Mouse (Mus musculus) ES-E14 (cell line): ENCODE results near the gene Rab1b. TPM values are rescaled to one million over a fixed set of nuclear protein-coding genes. Genes with fewer than 3 reads are reported as not detected.
A peak's percentile ranks its signal among the peaks of the same experiment; 100 is the strongest.

Experiments
- DNase-seq: peaks from one replicate; pipeline ENCODE4 v3.0.0-alpha.2; 2013; ENCODE audit warnings: low read depth, low spot score
- H3K27ac ChIP-seq: 2 replicates; pipeline ENCODE4 v1.5.1; 2012; ENCODE audit warnings: low read depth, mild to moderate bottlenecking, low read length, moderate library complexity, mixed read lengths; ENCODE audit not compliant: poor library complexity, insufficient read depth, severe bottlenecking
- H3K36me3 ChIP-seq: 2 replicates; pipeline ENCODE4 v1.6.1; 2012; ENCODE audit warnings: mild to moderate bottlenecking, low read length, moderate library complexity, mixed read lengths; ENCODE audit not compliant: control insufficient read depth, poor library complexity, insufficient read depth, severe bottlenecking
- H3K4me1 ChIP-seq, 2 experiments: fragments of 150-350 bp in 1 of 2; sonication (generic) in 1 of 2; 2 replicates each; pipeline ENCODE4 v1.6.1; 2012; ENCODE audit warnings: low read length in 2 of 2, mild to moderate bottlenecking in 1 of 2, mixed read lengths in 1 of 2; ENCODE audit not compliant: control insufficient read depth in 2 of 2, insufficient read depth in 2 of 2, poor library complexity in 1 of 2
- H3K4me3 ChIP-seq, 2 experiments: fragments of 150-350 bp in 1 of 2; sonication (generic) in 1 of 2; 2 replicates each; pipeline ENCODE4 v1.5.1; 2012; ENCODE audit warnings: low read length in 2 of 2, low read depth in 1 of 2, mild to moderate bottlenecking in 1 of 2, mixed read lengths in 1 of 2; ENCODE audit not compliant: insufficient read depth in 1 of 2, poor library complexity in 1 of 2, severe bottlenecking in 1 of 2
- H3K9ac ChIP-seq: 2 replicates; pipeline ENCODE4 v1.6.1; 2012; ENCODE audit warnings: low read depth, mild to moderate bottlenecking, low read length, mixed read lengths; ENCODE audit not compliant: poor library complexity, insufficient read depth, severe bottlenecking
- H3K9me3 ChIP-seq: fragments of 150-350 bp; sonication (generic); 2 replicates; pipeline ENCODE4 v1.6.1; 2012; ENCODE audit warnings: low read depth, mild to moderate bottlenecking, low read length; ENCODE audit not compliant: control insufficient read depth, insufficient read depth
- CHD2 ChIP-seq: IDR thresholded peaks from 2 replicates; pipeline ENCODE4 v1.6.1; 2014; ENCODE audit warnings: mild to moderate bottlenecking, low read depth, low read length, inconsistent platforms
- HCFC1 ChIP-seq: IDR thresholded peaks from 2 replicates; pipeline ENCODE4 v1.6.1; 2012; ENCODE audit warnings: low read length, inconsistent platforms, borderline replicate concordance; ENCODE audit not compliant: insufficient read depth
- MAFK ChIP-seq: IDR thresholded peaks from 2 replicates; pipeline ENCODE4 v1.6.1; 2014; ENCODE audit warnings: mild to moderate bottlenecking, low read depth, low read length, inconsistent platforms; ENCODE audit not compliant: insufficient read depth
- ZC3H11A ChIP-seq: IDR thresholded peaks from 2 replicates; pipeline ENCODE4 v1.6.1; 2012; ENCODE audit warnings: low read depth, mild to moderate bottlenecking, inconsistent platforms, low read length, borderline replicate concordance
- ZNF384 ChIP-seq: IDR thresholded peaks from 2 replicates; pipeline ENCODE4 v1.6.1; 2012; ENCODE audit warnings: low read depth, low read length, inconsistent platforms
- in situ Hi-C, 2 experiments: fragments of 600-800 bp; cut with MboI; formaldehyde crosslinking; loops; one replicate each; pipeline ENCODE4 v1.15.1; 2025; ENCODE audit warnings: low sequenced_read_pairs in 2 of 2, inconsistent platforms in 1 of 2; ENCODE audit not compliant: unreplicated experiment in 2 of 2
- total RNA-seq: library from RNA; depleted of rRNA; stranded (reverse); fragments of 300-350 nt; gene quantifications from 2 replicates; pipeline ENCODE4 v1.2.3, GENCODE M21; 2012

Rab1b gene
- total RNA-seq, 1 experiment, result 96.9 TPM

GRCm38 (mm10) chr19:5071077-5071476 lies 35.8 kb downstream of the Rab1b start:
- H3K4me1 ChIP-seq, result peaks cover 7 to 25% of the 10 kb centered on the region in 2 experiments; a peak in 3 of 4 replicates

GRCm38 (mm10) chr19:5069978-5070377 lies 36.9 kb downstream of the Rab1b start:
- Histone ChIP-seq H3K4me1 (peaks cover 7 to 25% of the 10 kb centered on the region in 2 experiments; a peak in 3 of 4 replicates), H3K27ac (no peak overlapping the region), H3K9ac (no peak overlapping the region), H3K36me3 (no peaks in the 10 kb centered on the region), H3K4me3 (no peak overlapping the region), H3K9me3 (no peaks in the 10 kb centered on the region)
- DNase-seq, result no peak
- TF ChIP-seq ZC3H11A (no peak), HCFC1 (no peak), ZNF384 (no peak), MAFK (no peak), CHD2 (no peak)
- in situ Hi-C loops, result no loop called here

More at GRCm38 (mm10) chr19:5071077-5071476, 35.8 kb downstream of the Rab1b start:
- Histone ChIP-seq H3K27ac (peak overlapping the region; percentile 48; the same call in 1 of the 2 replicates), H3K4me3 (peak overlapping the region; percentile 48 to 68), H3K36me3 (no peaks in the 10 kb centered on the region), H3K9ac (peak overlapping the region; percentile 59; the same call in 1 of the 2 replicates), H3K9me3 (no peaks in the 10 kb centered on the region)
- no peak for TF ChIP-seq ZNF384
- in situ Hi-C loops, result no loop called here
- no peak for DNase-seq

- no peak for DNase-seq
- Histone ChIP-seq H3K9ac (no peak overlapping the region), H3K4me3 (no peak overlapping the region), H3K27ac (no peak overlapping the region), H3K36me3 (no peaks in the 10 kb centered on the region), H3K9me3 (no peaks in the 10 kb centered on the region), H3K4me1 (peaks cover 7 to 25% of the 10 kb centered on the region in 2 experiments; a peak in 3 of 4 replicates)
- no peak for TF ChIP-seq ZNF384
- TF ChIP-seq ZC3H11A, result no peak
- TF ChIP-seq HCFC1, result no peak
- TF ChIP-seq CHD2, result no peak
- no peak for TF ChIP-seq MAFK
- in situ Hi-C loops, result no loop called here
Observed at GRCm38 (mm10) chr19:5069486-5069885, 37.4 kb downstream of the Rab1b start.

- no peak for DNase-seq
- in situ Hi-C loops, result no loop called here
- Histone ChIP-seq H3K4me1 (peaks cover 7 to 25% of the 10 kb centered on the region in 2 experiments; a peak in 3 of 4 replicates), H3K4me3 (peak overlapping the region; percentile 60 to 61; a peak in 3 of 4 replicates), H3K9ac (peak overlapping the region; percentile 38; the same call in 1 of the 2 replicates), H3K36me3 (no peaks in the 10 kb centered on the region), H3K27ac (no peak overlapping the region), H3K9me3 (no peaks in the 10 kb centered on the region)
- TF ChIP-seq ZNF384 (no peak), CHD2 (no peak), ZC3H11A (no peak), MAFK (no peak), HCFC1 (no peak)
Observed at GRCm38 (mm10) chr19:5068570-5069234, 38.2 kb downstream of the Rab1b start.
